Mouse (Mus musculus): ENCODE results near the gene Sec1.
"Not testable (repeated sequence)": the region's sequence is repeated elsewhere in the genome, so short reads cannot be mapped to it uniquely, and the experiment has no call there.

Gene Sec1

DNA sequence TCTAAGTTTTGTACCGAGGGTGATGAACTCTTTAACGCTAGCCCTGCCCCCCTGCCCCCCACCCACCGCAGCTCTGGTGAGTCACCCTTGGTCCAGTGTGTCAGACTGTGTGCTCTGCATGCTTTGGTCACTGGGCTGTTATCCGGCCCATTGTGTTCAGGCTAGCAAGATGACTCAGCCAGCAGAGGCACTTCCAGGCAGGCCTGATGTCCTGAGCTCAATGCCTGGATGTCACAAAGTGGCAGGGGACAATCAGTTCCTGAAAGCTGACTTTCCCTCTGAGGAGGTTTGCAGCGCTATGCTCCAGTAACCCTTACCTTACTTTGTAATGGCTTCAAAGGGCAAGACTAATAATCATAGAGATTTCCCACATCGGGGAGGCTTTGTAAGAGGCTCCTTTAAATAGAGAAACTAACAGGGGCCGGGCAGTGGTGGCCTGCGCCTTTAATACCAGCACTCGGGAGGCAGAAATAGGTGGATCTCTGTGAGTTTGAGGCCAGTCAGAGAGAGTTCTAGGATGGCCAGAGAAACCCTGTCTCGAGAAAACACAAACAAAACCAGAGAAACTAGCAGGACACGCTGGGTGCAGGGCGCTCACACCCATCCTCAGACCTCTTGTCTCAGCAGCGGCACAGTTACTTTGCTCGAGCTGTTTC lies 14.1 kb downstream of the Sec1 start:
- in situ Hi-C loops (cut with MseI, MboI), result no loop called here

DNA sequence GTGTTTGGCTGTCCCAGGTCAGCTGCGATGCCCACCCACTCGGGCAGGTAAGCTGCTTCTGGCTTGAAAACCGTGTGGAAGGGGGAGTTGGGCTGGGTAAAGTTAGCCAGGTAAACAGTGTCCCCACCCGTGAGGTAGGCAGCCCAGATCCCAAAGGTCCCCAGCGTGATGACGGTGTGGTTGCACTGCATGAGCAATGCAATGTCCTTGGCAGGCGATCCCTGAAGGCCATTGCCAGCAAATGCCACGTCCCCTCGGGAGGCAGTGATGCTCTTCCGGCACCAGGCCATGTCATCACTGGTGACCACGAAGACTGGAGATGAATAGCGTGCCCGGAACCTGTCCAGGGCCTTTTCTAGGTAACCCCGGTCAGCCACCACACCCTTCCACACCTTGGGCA lies 15.7 kb downstream of the Sec1 start:
- in situ Hi-C loops (cut with MseI, MboI), result no loop called here

DNA sequence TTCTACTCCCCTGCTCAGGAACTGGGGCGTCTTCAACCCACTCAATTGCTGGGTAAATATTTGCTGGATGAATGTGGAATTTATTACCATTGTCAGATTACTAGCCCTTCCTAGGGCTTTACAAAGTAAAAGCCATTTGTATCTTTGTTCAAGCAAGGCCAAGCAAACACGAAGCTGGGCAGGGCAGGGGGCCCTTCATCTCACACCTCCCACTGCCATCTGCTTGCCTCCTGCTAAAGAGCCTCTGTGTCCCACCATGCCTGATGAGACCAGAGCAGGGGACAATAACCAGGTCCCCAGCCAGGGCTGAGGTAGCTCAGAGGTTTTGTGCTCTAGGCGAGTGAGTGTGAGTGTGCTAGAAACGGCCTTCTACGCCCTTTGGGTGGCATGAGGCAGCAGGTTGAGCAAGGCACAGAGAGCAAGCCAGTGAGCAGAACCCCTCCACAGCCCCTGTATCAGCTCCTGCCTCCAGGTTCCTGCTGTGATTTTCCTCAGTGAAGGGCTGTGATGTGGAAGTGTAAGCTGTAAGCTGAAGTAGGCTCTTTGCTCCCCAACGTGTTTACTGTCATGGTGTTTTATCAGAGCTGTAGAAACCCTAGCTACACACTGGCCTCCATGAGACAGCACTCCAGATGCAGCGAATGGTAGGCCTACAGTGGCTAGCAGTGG lies 16.4 kb downstream of the Sec1 start:
- in situ Hi-C loops (cut with MseI, MboI), result no loop called here

DNA sequence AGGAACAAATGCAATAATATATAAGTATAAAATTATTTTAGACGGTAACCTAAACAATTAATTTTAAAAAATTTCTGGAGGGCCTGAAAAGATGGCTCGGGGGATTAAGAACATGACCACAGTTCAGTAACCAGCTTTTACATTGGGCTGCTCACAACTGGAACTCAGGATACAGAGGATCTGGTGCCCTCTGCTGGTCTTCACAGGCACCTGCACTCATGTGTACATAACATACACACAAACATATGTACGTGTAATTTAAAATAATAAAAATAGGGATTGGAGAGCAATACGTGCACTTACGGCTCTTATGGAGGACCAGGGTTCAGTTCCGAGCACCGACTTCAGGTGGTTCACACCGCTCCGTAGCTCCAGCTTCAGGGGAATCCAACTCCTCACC lies 25.3 kb downstream of the Sec1 start:
- in situ Hi-C loops (cut with MseI, MboI), result loop anchor here in 1 of 2 experiments (5.0 kb wide), 1 partner anchor 67 kb away; no protein-coding TSS in a partner anchor

DNA sequence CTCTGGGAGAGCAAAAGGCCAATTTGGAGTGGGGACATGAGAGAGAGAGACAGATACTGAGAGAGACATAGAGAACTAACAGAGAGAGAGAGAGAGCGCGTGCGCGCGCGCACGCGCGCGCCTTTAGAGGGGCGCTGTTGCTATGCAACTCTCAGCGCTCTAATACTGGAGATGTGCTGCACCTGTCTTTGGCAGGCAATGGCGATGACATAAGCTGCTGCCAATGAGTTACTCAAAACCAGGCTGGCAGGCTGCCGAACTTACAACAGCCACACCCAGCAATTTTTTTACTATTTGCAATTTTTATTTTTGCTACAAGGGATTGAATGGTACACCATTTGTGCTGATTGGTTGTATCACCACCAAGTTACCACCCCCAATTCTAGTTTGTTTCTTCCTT lies 26.4 kb downstream of the Sec1 start:
- in situ Hi-C loops (cut with MseI, MboI), result loop anchor here in 1 of 2 experiments (5.0 kb wide), 1 partner anchor 65 kb away; no protein-coding TSS in a partner anchor

DNA sequence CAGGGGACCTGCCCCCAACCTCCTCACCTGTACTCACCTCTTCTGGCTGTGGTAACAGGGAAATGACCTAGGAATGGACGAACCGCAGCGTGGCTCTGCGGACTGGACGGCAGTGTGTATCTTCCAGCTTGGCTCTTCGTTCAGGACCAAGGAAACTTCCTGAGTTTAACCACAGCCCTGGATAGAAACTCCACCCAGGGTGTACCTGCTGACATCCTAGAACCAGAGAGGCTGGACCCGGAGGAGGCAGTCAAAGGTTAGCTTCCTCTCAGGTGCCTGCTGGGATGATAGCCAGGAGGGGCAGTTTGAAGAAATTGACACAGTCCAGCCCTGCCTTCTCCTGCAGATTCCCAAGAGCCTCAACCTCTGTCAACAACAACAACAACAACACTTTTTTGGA lies 28.0 kb downstream of the Sec1 start, which contains the start of gene Fut2:
Fut2 (minus strand) TSS at position 234 of the 400 bp plus-strand sequence.
- in situ Hi-C loops (cut with MseI, MboI), result loop anchor here in 1 of 2 experiments (5.0 kb wide), 1 partner anchor 64 kb away; no protein-coding TSS in a partner anchor

DNA sequence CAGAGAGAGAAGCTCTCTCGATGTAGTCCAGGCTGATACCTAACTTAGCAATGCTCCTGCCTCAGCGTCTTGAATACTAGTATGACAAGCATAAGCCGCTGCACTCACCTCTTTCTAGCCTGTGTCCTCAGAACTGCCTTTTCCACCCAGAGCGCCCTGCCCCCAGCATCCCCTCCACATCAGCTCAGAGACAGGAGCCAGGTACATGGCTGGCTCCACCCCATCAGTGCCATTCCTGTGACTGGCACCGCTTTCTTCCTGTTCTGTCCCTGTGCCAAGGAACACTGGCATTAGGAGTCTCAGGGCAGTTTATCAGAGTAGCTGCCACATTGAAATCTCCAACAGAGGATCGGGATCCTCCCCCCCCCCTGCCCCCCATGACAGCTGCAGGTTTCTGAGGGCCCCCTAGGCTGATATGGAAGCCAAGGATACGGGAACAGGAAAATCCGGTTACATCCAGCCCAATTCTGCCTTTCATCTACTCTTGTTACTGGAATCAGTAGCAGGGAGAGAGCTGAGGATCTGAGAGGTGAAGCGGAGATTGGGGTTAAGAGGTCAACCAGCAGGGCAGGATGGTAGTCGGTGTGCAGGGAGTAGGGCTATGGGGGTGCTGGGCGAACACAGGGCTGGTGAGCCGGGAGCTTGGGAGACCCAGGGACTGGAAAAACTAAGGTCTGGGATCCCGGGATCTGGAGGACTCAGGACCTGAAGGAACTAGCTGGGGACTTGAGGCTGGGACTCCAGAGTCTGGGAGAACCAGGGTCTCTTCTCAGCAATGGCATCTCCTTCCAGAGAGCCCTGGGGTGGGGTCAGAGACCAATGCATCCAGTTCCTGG lies 28.7 kb downstream of the Sec1 start:
- in situ Hi-C loops (cut with MseI, MboI), result loop anchor here in 1 of 2 experiments (5.0 kb wide), 1 partner anchor 63 kb away; no protein-coding TSS in a partner anchor

DNA sequence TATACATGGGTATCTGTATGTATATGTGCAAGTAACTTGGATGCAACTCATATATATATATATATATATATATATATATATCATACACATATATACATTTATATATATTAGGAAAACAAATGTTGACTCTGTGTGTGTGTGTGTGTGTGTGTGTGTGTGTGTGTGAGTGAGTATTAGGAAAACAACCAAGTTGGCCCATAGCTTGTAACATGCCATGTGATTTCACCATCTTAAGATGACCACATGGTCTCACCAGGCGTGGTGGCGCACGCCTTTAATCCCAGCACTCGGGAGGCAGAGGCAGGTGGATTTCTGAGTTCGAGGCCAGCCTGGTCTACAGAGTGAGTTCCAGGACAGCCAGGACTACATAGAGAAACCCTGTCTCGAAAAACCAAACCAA lies 32.5 kb downstream of the Sec1 start:
- in situ Hi-C loops (cut with MseI, MboI), result not testable (repeated sequence)

DNA sequence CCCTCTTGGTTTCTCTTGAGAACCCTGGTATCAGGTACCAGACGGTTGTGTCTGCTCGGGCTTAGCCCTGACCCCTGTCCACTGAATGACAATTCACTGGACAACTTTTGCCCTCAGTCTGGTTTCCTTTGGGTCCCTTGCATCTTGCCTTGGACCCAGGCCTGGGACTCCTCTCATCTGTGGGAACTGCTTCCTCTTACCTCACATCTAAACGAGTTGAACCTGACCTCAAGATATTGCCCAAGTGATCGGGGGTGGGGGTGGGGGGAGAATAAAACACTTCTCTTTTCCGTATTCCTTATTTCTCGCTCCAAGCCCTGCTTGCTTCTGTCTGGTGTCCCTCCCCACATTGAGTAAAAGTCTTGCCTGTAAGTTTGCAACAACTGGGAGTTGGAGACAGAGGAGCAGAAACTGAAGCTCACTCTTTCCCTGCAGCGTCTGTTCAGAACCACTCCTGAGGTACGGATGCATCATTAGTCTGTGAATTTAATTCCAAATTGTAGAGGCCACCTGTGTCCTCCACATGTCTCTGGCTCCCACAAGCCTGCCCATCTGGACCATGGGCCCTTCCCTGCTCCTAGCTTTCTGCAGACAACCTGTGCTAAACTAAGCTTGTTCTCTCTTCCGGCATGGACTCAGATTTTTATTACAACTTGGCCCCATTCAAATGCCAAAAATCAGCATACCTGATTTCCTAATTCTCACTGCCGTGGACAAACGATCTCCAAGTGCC lies 33.3 kb downstream of the Sec1 start:
- in situ Hi-C loops (cut with MseI, MboI), result no loop called here

DNA sequence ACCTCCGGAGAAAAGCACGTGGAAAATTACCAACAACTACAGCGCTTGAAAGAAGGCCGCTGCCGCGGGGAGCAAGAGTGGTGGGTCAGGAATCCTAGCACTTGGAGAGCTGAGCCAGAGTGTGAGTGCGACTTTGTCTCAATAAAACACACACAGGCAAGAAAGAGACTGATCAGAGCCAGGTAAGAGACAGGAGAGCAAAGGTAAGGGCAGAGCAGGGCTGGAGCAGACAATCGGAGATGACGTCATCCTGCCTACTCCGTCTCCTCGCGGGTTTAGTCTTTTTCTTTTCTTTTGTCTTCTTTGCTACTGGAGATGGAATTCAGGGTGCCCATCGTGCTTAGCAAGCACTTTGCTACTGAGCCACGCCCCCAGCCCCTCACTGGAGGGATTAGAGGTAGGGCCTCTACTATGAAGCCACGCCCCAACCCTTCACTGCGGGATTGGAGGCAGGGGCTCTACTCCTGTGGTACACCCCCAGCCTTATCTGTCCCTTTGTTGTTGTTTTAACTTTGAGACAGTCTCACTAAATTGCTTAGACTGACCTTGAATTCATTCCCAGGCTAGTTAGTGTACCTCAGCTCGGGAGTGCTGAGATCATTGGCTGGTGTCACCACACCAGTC lies 39.7 kb downstream of the Sec1 start:
- in situ Hi-C loops (cut with MseI, MboI), result no loop called here

DNA sequence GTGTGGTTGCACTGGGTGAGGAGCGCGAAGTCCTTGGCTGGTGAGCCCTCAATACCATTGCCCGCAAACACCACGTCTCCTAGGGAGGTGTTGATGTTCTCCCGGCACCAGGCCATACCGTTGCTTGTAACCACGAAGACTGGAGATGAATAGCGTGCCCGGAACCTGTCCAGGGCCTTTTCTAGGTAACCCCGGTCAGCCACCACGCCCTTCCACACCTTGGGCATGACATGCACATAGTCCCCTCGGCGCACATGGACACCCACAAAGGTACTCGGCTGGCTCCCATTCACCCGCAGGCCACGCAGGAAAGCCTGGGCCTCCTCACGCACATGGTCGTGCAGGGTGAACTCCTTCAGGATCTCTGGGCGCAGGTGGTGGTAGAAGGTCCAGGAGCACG lies 43.7 kb downstream of the Sec1 start:
- in situ Hi-C loops (cut with MseI, MboI), result not testable (repeated sequence)

DNA sequence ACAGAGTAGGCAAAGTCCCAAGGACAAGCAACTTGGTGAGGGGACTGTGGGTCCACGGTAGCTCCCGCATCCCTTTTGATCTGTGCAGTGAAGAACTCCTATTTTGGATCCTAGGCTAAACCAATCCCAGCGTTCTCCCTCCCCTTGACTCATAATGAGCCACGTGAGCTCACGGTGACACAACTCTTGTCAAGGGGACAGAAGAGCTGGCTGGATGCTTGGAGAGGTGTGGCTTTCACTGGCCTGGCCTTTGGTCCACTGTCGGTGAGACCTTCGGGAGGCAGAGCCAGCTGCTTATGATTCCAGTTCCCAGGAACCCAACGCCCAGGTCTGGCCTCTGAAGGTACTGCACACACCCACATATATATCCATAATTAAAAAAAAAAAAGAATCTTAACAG lies 44.9 kb downstream of the Sec1 start:
- in situ Hi-C loops (cut with MseI, MboI), result no loop called here

DNA sequence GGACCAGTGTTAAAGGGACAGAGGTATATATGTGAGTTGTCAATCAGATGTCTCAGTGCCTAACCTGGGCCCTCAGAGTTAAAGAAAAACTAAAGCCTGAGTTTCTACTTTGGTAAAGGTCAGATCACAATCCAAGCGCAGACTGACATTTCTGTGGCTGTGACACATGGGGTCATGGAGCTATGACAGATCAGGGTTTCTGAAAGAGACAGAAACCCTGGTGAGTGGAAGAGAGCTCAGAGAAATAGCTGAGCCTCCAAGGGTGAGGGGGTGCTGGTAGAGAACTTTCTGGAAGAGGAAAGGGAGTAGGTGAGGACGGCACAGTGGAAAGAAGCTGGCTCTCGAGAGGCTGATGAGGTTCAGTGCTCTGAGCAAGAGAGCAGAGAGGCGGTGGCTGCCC lies 47.5 kb downstream of the Sec1 start:
- in situ Hi-C loops (cut with MseI, MboI), result no loop called here

DNA sequence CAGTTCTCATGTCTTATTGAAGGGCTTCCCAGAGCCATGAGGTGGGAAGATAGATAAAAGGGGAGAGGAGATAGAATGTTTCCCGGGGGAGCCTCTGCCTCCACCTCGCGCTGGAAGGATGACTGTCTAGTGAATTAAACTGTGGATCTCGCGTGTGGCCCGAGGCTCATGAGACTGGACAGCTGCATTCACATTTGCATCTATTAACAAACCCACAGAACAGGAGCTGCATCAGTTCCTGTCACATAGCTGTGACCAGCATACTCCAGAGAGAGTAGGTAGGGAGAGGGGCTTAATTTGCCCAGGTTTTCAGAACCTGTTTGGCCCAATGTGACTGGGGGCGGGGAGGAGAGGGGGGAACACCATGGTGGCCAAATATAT lies 48.6 kb downstream of the Sec1 start:
- in situ Hi-C loops (cut with MseI, MboI), result no loop called here

DNA sequence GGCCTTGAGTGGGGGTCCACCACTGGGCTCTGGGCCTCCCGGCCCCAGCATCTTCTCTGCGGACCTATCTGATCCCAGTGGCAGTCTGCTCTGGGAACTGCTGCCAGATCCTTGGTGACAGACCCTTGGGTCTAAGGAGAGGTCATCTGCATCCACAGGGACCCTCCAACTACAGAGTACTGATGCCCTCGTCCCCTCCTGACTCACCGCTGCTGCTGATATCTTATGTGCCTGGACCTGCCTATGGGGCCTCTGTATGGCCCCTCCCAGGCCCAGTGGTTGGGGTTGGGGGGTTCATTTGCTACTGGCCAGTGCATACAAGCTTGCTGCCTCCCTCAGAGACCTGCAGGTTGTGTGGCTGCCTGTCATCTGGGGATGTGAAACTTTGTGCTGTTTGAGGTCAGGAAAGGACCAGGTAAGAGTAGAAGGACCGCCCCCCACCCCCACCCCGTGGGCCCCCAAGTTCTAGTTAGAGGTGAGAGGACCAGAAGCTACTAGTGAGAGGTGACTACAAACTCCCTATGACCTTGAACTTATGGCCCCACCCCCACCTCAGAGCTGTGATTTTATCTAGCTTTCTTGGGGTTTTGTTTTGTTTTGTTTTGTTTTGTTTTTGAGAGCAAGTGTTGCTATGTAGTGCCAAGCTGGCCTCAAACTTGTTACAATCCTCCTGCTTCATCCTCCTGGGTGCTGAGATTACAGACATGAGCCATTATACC lies 49.2 kb downstream of the Sec1 start:
- in situ Hi-C loops (cut with MseI, MboI), result no loop called here

DNA sequence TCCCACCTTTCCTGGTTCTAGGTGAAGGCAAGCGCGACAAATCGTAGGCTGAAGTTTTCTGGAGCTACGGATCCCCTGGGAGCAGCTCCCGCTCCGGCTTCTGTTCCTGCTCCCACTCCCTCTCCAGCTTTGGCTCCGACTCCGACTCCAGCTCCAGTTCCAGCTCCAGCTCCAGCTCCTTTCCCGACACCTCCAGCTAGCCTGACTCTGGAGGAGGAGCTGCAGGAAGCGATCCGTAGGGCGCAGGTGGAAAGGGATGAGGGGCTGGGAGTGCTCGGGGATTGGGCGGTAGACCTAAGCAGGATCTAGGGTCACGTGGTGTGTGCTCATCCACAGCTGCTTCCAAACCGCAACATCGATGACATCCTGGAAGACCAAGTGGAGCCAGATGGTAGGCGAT lies 50.0 kb downstream of the Sec1 start:
- in situ Hi-C loops (cut with MseI, MboI), result no loop called here

DNA sequence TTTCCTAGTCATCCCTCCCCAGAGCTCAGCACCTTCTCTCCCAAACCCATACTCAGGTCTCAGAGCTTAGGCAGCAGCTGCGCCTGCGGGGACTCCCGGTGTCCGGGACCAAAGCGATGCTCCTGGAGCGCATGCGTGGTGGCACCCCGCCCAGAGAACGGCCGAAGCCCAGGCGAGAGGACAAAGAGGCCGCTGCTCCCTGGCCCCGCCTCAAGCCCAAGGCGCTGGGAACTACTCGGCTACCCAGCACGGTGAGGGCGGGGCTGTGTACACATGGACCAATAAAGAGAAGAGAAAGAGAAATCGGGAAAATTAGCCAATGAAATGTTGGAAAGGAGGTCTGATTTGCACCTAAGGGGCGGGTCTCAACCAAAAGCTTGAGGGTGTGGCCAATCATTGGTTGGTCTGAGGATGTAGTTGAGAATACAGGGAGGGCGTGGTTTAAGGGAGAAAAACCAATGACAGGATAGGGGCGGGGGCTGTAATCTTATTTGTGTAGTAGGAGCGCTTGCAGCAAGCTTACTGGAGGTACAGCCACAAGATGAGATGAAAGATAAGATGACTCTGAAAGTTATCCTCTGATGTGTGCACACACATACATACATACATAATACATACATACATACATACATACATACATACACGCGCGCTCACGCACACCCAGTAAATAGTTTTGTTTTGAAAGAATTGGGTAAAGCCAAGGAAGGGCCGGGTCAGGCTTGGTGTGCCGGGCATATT lies 50.6 kb downstream of the Sec1 start:
- in situ Hi-C loops (cut with MseI, MboI), result no loop called here

DNA sequence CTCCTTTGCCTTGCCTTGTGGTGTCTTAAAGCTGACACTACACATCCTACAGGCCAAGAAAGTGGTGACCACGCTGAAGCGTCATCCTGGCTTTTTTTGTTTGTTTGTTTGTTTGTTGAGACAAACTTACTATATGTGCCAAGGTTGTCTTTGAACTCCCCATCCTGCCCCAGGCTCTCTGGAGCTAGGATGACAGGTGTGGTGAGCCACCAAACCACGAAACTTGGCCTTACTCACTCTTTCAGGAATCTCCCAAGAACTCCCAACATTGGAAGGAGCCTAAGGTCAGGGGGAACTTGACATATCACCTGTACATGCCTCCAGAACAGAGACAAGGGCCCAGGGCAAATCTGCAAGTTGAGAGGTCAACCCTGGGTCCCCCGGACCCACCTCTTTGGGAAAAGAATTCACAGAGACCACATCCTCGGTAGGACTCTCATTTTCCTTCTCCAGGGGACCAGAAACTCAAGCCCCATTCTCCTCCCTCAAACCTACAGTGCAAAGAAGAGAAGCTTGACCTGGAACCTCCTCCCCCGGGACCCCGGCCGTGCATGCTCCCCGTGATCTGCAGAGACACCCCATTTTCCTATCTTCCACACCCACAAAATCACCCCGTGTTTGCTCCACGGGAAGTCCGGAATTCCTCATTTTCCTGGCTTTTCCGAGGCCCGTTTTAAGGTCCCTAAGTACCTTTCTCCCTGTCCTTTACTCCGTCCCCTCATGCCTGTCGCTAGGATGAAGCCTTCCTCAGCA lies 51.5 kb downstream of the Sec1 start:
- in situ Hi-C loops (cut with MseI, MboI), result no loop called here

DNA sequence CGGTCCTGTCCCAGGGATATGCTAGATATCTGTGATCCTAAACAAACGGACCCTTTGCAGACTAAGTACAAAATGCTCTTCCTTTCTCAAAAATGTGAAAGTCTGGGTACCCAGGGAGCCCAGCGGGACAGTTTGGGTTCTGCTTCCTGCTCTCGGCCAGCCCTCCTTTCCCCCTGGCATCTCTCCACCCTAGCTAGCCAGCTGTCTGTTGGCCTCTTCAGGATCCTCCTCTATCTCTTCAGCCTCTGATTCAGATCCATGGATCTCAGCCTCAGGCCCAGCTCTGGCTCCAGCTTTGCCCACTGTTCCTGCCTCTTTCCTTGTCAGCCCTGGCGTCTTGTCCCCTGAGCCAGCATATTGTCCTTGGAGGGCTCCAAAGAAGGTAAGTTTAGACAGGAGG lies 52.1 kb downstream of the Sec1 start:
- in situ Hi-C loops (cut with MseI, MboI), result no loop called here

Data from mouse trophoblast stem cell (cell line).